Mouse (Mus musculus): ENCODE results near the gene Rabep1. TPM values are rescaled to one million over a fixed set of nuclear protein-coding genes. Genes with fewer than 3 reads are reported as not detected.

Gene Rabep1
- polyA plus RNA-seq (2012; rRNA removed): 1.8 and 2.0 TPM in 2 replicates

GRCm38 (mm10) chr11:70844559-70845456, at the start of gene Rabep1:
Rabep1 (plus strand) TSS chr11:70844778.

GRCm38 (mm10) chr11:70812365-70812764, 32.2 kb upstream of the Rabep1 start, which contains the start of gene Scimp:
Scimp (minus strand) TSS chr11:70812586.

GRCm38 (mm10) chr11:70969821-70970559, 125.4 kb downstream of the Rabep1 start, which contains the start of the genes Nup88 and Rpain:
Nup88 (minus strand) TSS chr11:70969973.
Rpain (plus strand) TSS chr11:70970213.

GRCm38 (mm10) chr11:70982557-70983228, 138.1 kb downstream of the Rabep1 start, which contains the start of gene C1qbp:
C1qbp (minus strand) TSS chr11:70983026.

Other genes starting within 250 kb of the Rabep1 start
- gene 4930544D05Rik, start 228.9 kb upstream of the Rabep1 start, polyA plus RNA-seq (2012; rRNA removed): not detected in 2 replicates
- gene Chrne, start 225.6 kb upstream of the Rabep1 start, polyA plus RNA-seq (2012; rRNA removed): 0.21 TPM in 1 of 2 replicates, not detected in the other
- not detected in 2 replicates for gene Gp1ba, start 205.7 kb upstream of the Rabep1 start, polyA plus RNA-seq (2012; rRNA removed)
- gene Rnf167, start 197.5 kb upstream of the Rabep1 start, polyA plus RNA-seq (2012; rRNA removed): 81.7 and 112 TPM in 2 replicates
- gene Slc25a11, start 197.3 kb upstream of the Rabep1 start, polyA plus RNA-seq (2012; rRNA removed): 129 and 132 TPM in 2 replicates
- gene Pfn1, start 190.1 kb upstream of the Rabep1 start, polyA plus RNA-seq (2012; rRNA removed): 2,946 and 3,327 TPM in 2 replicates
- 120 and 156 TPM in 2 replicates for gene Eno3, start 187.6 kb upstream of the Rabep1 start, polyA plus RNA-seq (2012; rRNA removed)
- gene Spag7, start 175.4 kb upstream of the Rabep1 start, polyA plus RNA-seq (2012; rRNA removed): 17.9 and 21.9 TPM in 2 replicates
- gene Camta2, start 156.7 kb upstream of the Rabep1 start, polyA plus RNA-seq (2012; rRNA removed): 64.7 TPM in 2 replicates
- gene Inca1, start 144.6 kb upstream of the Rabep1 start, polyA plus RNA-seq (2012; rRNA removed): 1.1 TPM in 2 replicates
- gene Kif1c, start 144.2 kb upstream of the Rabep1 start, polyA plus RNA-seq (2012; rRNA removed): 112 and 117 TPM in 2 replicates
- 1.1 and 1.3 TPM in 2 replicates for gene Zfp3, start 80.6 kb upstream of the Rabep1 start, polyA plus RNA-seq (2012; rRNA removed)
- 0.63 and 0.94 TPM in 2 replicates for gene Scimp, start 32.2 kb upstream of the Rabep1 start, polyA plus RNA-seq (2012; rRNA removed)
- 16.0 and 18.7 TPM in 2 replicates for gene Nup88, start 125.2 kb downstream of the Rabep1 start, polyA plus RNA-seq (2012; rRNA removed)
- gene Rpain, start 125.4 kb downstream of the Rabep1 start, polyA plus RNA-seq (2012; rRNA removed): 15.6 and 18.3 TPM in 2 replicates
- 169 and 185 TPM in 2 replicates for gene C1qbp, start 138.2 kb downstream of the Rabep1 start, polyA plus RNA-seq (2012; rRNA removed)
- 12.8 and 13.4 TPM in 2 replicates for gene Dhx33, start 159.7 kb downstream of the Rabep1 start, polyA plus RNA-seq (2012; rRNA removed)
- gene Mis12, start 174.8 kb downstream of the Rabep1 start, polyA plus RNA-seq (2012; rRNA removed): 1.8 and 2.1 TPM in 2 replicates
- 5.6 and 7.2 TPM in 2 replicates for gene Derl2, start 175.1 kb downstream of the Rabep1 start, polyA plus RNA-seq (2012; rRNA removed)
- gene 6330403K07Rik, start 188.7 kb downstream of the Rabep1 start, polyA plus RNA-seq (2012; rRNA removed): 1.8 and 4.1 TPM in 2 replicates